In the genomic region with DNA sequence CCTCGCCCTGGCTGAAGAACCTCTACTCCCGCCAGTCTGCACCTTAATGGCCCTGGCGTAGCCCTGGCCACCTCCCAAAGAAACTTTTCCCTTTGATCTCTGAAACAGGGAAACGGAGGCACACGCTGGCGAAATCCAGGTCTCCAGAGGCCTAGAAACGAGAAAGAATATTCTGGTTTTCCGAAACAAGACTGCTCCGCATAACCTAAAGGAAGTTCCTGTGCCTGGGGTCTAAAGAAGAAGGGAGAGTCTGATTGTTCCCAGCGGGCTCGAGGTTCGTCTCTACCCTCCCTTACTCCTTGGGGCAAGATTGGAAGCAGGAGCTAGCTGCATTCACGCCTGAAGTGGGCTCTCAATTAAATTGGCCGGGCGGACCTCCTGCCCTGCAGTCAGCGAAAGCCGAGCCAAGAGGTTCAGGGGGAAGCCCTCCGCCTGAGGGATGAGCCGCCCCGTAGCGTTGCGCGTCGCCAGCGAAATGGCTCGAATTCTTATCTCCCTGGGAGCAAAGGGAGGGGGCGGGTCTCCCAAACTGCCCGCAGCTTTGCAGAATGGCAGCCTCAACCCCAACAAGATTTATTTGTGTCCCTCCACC, we compare ENCODE assay signal across 9 mouse cellular contexts. TPM values are rescaled to one million over a fixed set of nuclear protein-coding genes. Genes with fewer than 3 reads are reported as not detected.
DNase-seq lines count a peak whose midpoint lies in the region; ATAC-seq and TF ChIP-seq lines count a peak whose summit lies in the region.
"Had no signal": no experiment of that assay in that cellular context is flagged by ENCODE, and none has a peak within 500 bp of the region (broad histone marks: within the 10 kb centered on the region; RNA-seq: fewer than 3 reads in every experiment).

No protein-coding gene starts in this region.

- no peak for TF ChIP-seq POLR2A in brain, embryonic 14.5 days (IDR thresholded peaks at IDR 0.05; ENCODE audit: borderline replicate concordance, extremely low read depth, insufficient read depth, insufficient read length, poor library complexity, severe bottlenecking)

- H3K9me3 ChIP-seq in heart, embryonic 14.5 days (ENCODE audit: control insufficient read depth, low read length), result no peaks in the 10 kb centered on the region
- no peaks in the 10 kb centered on the region for H3K9me3 ChIP-seq in hindbrain, embryonic 13.5 days
- no peaks in the 10 kb centered on the region for H3K9me3 ChIP-seq in midbrain, postnatal 0 days (ENCODE audit: low read length)

- H3K4me3 ChIP-seq in heart, embryonic 14.5 days (ENCODE audit: control insufficient read depth in 1 of 2, insufficient read depth in 1 of 2, low read depth in 1 of 2, low read length in 2 of 2), result peak overlapping the region in 1 of 2 experiments; percentile 2; a peak in 1 of 4 replicates
- peak overlapping the region; percentile 35 for H3K4me3 ChIP-seq in hindbrain, embryonic 13.5 days
- peak overlapping the region; percentile 4; the same call in 1 of the 2 replicates for H3K4me3 ChIP-seq in midbrain, postnatal 0 days (ENCODE audit: low read depth, low read length)

- peaks cover 98% of the 10 kb centered on the region for H3K27me3 ChIP-seq in heart, embryonic 14.5 days (ENCODE audit: control insufficient read depth, insufficient read depth, low read length)
- H3K27me3 ChIP-seq in hindbrain, embryonic 13.5 days, result peaks cover 99% of the 10 kb centered on the region
- H3K27me3 ChIP-seq in midbrain, postnatal 0 days (ENCODE audit: insufficient read depth, low read length), result peaks cover 73% of the 10 kb centered on the region

- no peaks in the 10 kb centered on the region for H3K36me3 ChIP-seq in heart, embryonic 14.5 days (ENCODE audit: control insufficient read depth, insufficient read depth, low read length)
- no peaks in the 10 kb centered on the region for H3K36me3 ChIP-seq in hindbrain, embryonic 13.5 days
- no peaks in the 10 kb centered on the region for H3K36me3 ChIP-seq in midbrain, postnatal 0 days (ENCODE audit: insufficient read depth, low read length)

- H3K4me2 ChIP-seq in heart, embryonic 14.5 days (ENCODE audit: low read length), result 0 out of 2 replicates have a peak overlapping the region, but pooled peaks have one; percentile 3
- peak overlapping the region; percentile 54 for H3K4me2 ChIP-seq in hindbrain, embryonic 13.5 days
- no peak overlapping the region; the same call in 1 of the 2 replicates for H3K4me2 ChIP-seq in midbrain, postnatal 0 days (ENCODE audit: low read depth, low read length, poor library complexity, severe bottlenecking)

- TF ChIP-seq CTCF in brain, embryonic 14.5 days (IDR thresholded peaks at IDR 0.05; ENCODE audit: borderline replicate concordance, extremely low read depth, insufficient read depth, insufficient read length), result no peak
- TF ChIP-seq CTCF in midbrain, postnatal 0 days (IDR thresholded peaks at IDR 0.05), result no peak

- H3K4me1 ChIP-seq in heart, embryonic 14.5 days (ENCODE audit: control insufficient read depth in 2 of 2, insufficient read depth in 2 of 2, low read length in 2 of 2), result peaks cover 3 to 4% of the 10 kb centered on the region in 2 experiments; a peak in 2 of 4 replicates
- H3K4me1 ChIP-seq in hindbrain, embryonic 13.5 days (replicated peaks), result peaks cover 44% of the 10 kb centered on the region
- H3K4me1 ChIP-seq in midbrain, postnatal 0 days (ENCODE audit: insufficient read depth, low read length), result no peaks in the 10 kb centered on the region

- H3K9ac ChIP-seq in heart, embryonic 14.5 days (ENCODE audit: low read length), result no peak overlapping the region
- H3K9ac ChIP-seq in hindbrain, embryonic 13.5 days, result 0 out of 2 replicates have a peak overlapping the region, but pooled peaks have one; percentile 6
- no peak overlapping the region for H3K9ac ChIP-seq in midbrain, postnatal 0 days (replicated peaks; ENCODE audit: low read length, poor library complexity, severe bottlenecking)

- H3K27ac ChIP-seq in heart, embryonic 14.5 days (replicated peaks in 1 of 2; ENCODE audit: control insufficient read depth in 1 of 2, insufficient read depth in 1 of 2, low read depth in 2 of 2, low read length in 2 of 2), result no peak overlapping the region
- peak overlapping the region; percentile 85 for H3K27ac ChIP-seq in hindbrain, embryonic 13.5 days
- no peak overlapping the region for H3K27ac ChIP-seq in midbrain, postnatal 0 days (ENCODE audit: low read depth, low read length)
- H3K27ac ChIP-seq: macrophage had no signal

- WGBS in heart, embryonic 14.5 days, result under 1% methylated on average over 28 of the region's 28 CpGs
- WGBS in hindbrain, embryonic 13.5 days, result under 1% methylated on average over 28 of the region's 28 CpGs
- WGBS in midbrain, postnatal 0 days, result under 1% methylated on average over 28 of the region's 28 CpGs

- intact Hi-C loops in heart, postnatal 36 days (cut with DNase I), result no loop called here

- no peak for DNase-seq in heart, postnatal 36 days
- peak; percentile 54 for DNase-seq in brain, embryonic 14.5 days (ENCODE audit: low read depth)
- no peak for DNase-seq in midbrain, postnatal 0 days (ENCODE audit: low spot score)
- no peak for DNase-seq in yolk sac, embryonic 10.5 days (ENCODE audit: low spot score)
- DNase-seq in kidney, postnatal 36 days, result no peak

- ATAC-seq in heart, embryonic 14.5 days (ENCODE audit: insufficient number of reproducible peaks, insufficient read depth, low FRiP score, low read depth), result no peak
- no peak for ATAC-seq in hindbrain, embryonic 13.5 days (ENCODE audit: low FRiP score)
- no peak for ATAC-seq in midbrain, postnatal 0 days (ENCODE audit: low FRiP score)
- ATAC-seq in erythroblast, adult 5-6 weeks (replicated peaks; ENCODE audit: low FRiP score, poor library complexity, severe bottlenecking), result no peak

RNA-seq across cellular contexts. Expression of gene Tfap2a, which starts 33.2 kb away (rescaled TPM):
- 0.22 TPM in 1 of 2 replicates, not detected in the other for polyA plus RNA-seq in heart, embryonic 14.5 days (2014; fragmentation: Nextera tagmentation; extraction: Ambion mirVana)
- total RNA-seq in heart, postnatal 36 days (2021), result under 1 TPM; 0.11 to 0.36 TPM
- 5.2 and 19.9 TPM in 2 replicates for polyA plus RNA-seq in brain, embryonic 14.5 days (2012; rRNA removed)
- 14.2 and 22.9 TPM in 2 replicates for polyA plus RNA-seq in hindbrain, embryonic 13.5 days (2015; fragmentation: Nextera tagmentation; extraction: Ambion mirVana)
- total RNA-seq in midbrain, postnatal 0 days (2014; rRNA removed), result 1.3 and 4.0 TPM in 2 replicates
- polyA plus RNA-seq in midbrain, postnatal 0 days (2015; fragmentation: Nextera tagmentation; extraction: Ambion mirVana), result 1.3 and 2.0 TPM in 2 replicates
- total RNA-seq in erythroblast, adult 5-6 weeks (2015; ENCODE audit: low replicate concordance), result not detected in 2 replicates
- not detected in 2 replicates for total RNA-seq in erythroblast, adult 5-6 weeks (2017; ENCODE audit: low replicate concordance)
